Mouse (Mus musculus) c-Kit-positive CD71-negative TER-119-negative erythroid progenitor cells, embryonic 14.5 days (primary cell): ENCODE results near the gene Adam20.
"Not testable (repeated sequence)": the region's sequence is repeated elsewhere in the genome, so short reads cannot be mapped to it uniquely, and the experiment has no call there.

Source experiments
- DNase-seq: peaks from one replicate; pipeline ENCODE4 v3.0.0-alpha.2; 2013; ENCODE audit warnings: low read depth

The Adam20 gene

DNA sequence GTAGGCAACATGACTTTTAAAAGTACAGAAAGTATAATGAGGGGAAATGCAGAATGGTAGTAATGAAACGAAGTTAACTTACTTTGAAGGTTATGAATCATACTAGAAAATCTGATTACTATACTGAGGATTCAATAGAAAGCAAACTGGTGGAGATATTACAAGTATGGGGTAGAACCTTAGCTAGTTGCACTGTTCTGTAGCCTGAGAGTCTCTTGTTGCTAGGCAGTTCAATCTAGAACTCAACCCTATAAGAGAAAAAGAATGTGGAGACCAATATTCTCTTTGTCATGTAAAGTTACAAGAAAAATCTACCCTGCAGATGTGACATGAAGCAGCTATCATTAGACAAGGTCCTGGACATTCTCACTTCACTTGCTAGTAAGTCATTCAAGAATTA is at the start of gene Adam20:
Adam20 (plus strand) TSS at position 301 of the 400 bp plus-strand sequence.
- not testable (repeated sequence) for DNase-seq

GRCm38 (mm10) chr8:40751908-40752307 is 41.2 kb upstream of the Adam20 start, which contains the start of gene Adam25:
Gene Adam25 (plus strand): TSS chr8:40752208.
- not testable (repeated sequence) for DNase-seq

GRCm38 (mm10) chr8:40783320-40783719 is 9.8 kb upstream of the Adam20 start:
- DNase-seq, result no peak

DNA sequence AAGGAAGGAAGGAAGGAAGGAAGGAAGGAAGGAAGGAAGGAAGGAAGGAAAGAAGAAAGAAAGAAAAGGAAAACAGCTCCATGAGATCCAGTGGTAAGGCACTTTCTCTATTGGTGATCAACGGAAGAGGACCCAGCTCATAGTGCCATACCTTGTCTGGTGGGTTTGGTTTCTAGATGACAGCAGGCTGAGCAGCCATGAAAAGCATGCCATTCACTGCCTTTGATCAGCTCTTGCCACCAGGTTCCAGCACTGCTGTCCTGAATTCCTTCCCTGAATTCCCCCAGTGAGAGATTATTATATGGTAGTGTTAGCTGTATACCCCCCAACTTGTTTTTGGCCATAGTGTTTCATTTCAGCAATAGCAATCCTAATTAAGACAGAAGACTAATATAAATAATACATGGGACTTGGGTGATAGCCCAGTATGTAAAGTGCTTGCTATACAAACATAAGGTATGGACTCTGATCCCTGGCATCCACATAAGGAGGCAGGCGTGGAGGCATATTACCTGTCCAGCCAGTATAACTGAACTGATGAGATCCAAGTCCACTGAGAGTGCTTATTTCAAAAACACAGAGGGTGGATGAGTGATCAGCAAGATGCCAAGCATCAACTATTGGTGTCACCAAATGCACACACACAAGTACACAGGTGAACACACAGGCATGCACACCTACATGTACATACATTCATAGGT is 10.5 kb downstream of the Adam20 start:
- no peak for DNase-seq
